Mouse (Mus musculus): ENCODE measurements at regions not wholly inside any gene's neighbourhood (a gene's known extent, or its start where the extent isn't known, plus 50 kb on each side); places are given as distances from the start of the nearest gene placed in this dataset.

DNA sequence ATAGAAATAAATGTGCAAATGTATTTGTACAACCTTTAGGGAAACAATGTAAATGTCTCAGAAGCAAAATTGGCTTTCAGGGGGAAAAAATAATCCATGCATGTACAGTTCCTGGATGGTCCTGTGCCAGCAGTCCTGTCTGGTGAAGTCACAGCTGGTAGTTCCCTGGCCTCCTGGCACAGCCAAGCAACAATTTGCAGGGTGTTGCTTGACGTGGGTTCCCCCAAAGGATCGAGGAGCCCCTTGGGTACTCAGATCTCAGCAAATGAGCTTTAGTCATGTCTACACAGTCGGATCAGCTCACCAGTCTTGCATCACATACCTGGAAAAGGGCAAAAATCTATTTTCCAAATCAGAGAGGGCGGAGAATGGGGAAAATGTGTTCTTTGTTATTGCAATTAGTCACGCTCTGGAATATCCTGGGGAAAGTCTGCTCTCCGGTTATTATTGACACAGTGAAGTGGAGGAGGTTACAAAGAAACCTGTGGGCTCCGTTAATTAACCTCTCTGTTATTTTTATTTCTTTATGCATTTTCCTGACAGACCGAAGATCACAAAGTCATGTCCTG, 106.9 kb downstream of the Tex36 start:
- Histone ChIP-seq H3K27me3 (replicated peaks; ENCODE audit: control insufficient read depth, insufficient read depth, low read length) (no peaks in the 10 kb centered on the region), H3K9me3 (ENCODE audit: control insufficient read depth, low read length) (no peaks in the 10 kb centered on the region), H3K4me2 (ENCODE audit: low read length) (no peak overlapping the region), H3K9ac (replicated peaks; ENCODE audit: low read depth, low read length) (no peak overlapping the region), H3K4me1 (replicated peaks; ENCODE audit: control insufficient read depth, insufficient read depth, low read length) (0 out of 2 replicates have a peak, but pooled peaks cover 2% of the 10 kb centered on the region), H3K4me3 (replicated peaks; ENCODE audit: low read length) (no peak overlapping the region), H3K36me3 (ENCODE audit: control insufficient read depth, insufficient read depth) (no peaks in the 10 kb centered on the region), H3K27ac (ENCODE audit: low read length) (no peak overlapping the region)
- ATAC-seq = no peak
- WGBS = 59% methylated on average over 8 of the region's 8 CpGs

DNA sequence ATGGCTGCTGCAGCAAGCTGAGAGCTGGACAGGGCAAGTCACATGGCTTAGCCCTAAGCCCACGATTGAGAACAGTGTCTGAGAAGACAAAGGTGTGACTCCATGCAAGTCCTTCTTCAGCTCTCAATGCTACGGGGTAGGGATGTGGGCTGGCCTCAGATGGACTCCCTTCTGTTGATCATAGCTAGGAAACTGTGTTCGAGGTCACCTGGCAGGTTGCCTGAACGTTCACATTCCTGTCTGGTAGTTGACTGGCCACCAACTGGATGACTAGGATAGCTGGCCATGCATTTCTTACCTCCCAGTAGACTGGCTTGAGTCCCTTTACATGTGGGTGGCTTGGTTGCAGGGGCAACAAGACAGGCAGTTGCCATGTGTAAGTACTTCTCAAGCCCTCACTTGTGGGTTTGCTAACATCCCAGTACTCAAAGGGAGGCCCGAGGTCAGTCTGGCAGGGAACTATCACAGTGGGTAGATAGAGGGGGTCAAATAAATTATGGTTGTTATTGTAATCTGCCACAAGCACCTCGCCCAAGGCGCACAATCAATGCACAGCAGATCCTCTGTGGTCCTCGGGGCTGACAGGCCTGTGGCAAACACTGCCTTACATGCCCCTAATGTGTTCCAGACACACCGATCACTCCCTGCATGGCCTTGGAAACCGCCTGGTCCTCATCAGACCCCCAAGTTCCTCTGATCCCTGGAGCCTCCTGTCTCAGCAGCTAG, 107.5 kb downstream of the Tex36 start:
- no peak overlapping the region for H3K9ac ChIP-seq (replicated peaks; ENCODE audit: low read depth, low read length)
- no peak overlapping the region for H3K27ac ChIP-seq (ENCODE audit: low read length)
- H3K36me3 ChIP-seq (ENCODE audit: control insufficient read depth, insufficient read depth) = no peaks in the 10 kb centered on the region
- H3K4me3 ChIP-seq (replicated peaks; ENCODE audit: low read length) = no peak overlapping the region
- H3K9me3 ChIP-seq (ENCODE audit: control insufficient read depth, low read length) = no peaks in the 10 kb centered on the region
- WGBS = 84% methylated on average over 10 of the region's 10 CpGs
- no peak for ATAC-seq
- no peaks in the 10 kb centered on the region for H3K27me3 ChIP-seq (replicated peaks; ENCODE audit: control insufficient read depth, insufficient read depth, low read length)
- no peak overlapping the region for H3K4me2 ChIP-seq (ENCODE audit: low read length)
- 0 out of 2 replicates have a peak, but pooled peaks cover 2% of the 10 kb centered on the region for H3K4me1 ChIP-seq (replicated peaks; ENCODE audit: control insufficient read depth, insufficient read depth, low read length)

DNA sequence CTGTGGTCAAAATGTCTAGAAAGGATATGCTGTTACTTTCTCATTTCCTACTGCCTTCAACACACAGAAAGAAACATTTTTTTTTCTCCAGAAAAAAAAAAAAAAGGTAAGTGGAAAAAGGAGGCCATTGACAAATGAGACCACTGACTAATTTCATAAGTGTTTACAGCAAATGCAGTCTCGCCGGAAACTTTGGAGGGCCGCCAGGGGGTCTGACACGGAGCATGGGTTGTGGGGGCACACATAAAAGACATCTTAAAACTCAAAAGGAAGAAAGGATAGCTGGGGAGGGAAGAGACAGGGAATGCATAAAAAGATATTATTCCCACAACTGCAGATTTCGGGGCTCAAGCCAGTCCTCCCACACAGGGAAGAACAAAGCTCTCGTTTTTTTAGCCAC, 109.3 kb downstream of the Tex36 start:
- no peaks in the 10 kb centered on the region for H3K36me3 ChIP-seq (ENCODE audit: control insufficient read depth, insufficient read depth)
- 26% methylated on average over 6 of the region's 6 CpGs for WGBS
- H3K4me2 ChIP-seq (ENCODE audit: low read length) = no peak overlapping the region
- H3K4me1 ChIP-seq (replicated peaks; ENCODE audit: control insufficient read depth, insufficient read depth, low read length) = 0 out of 2 replicates have a peak, but pooled peaks cover 2% of the 10 kb centered on the region
- no peak for ATAC-seq
- H3K9ac ChIP-seq (replicated peaks; ENCODE audit: low read depth, low read length) = no peak overlapping the region
- no peak overlapping the region for H3K4me3 ChIP-seq (replicated peaks; ENCODE audit: low read length)
- no peak overlapping the region for H3K27ac ChIP-seq (ENCODE audit: low read length)
- no peaks in the 10 kb centered on the region for H3K27me3 ChIP-seq (replicated peaks; ENCODE audit: control insufficient read depth, insufficient read depth, low read length)
- no peaks in the 10 kb centered on the region for H3K9me3 ChIP-seq (ENCODE audit: control insufficient read depth, low read length)

DNA sequence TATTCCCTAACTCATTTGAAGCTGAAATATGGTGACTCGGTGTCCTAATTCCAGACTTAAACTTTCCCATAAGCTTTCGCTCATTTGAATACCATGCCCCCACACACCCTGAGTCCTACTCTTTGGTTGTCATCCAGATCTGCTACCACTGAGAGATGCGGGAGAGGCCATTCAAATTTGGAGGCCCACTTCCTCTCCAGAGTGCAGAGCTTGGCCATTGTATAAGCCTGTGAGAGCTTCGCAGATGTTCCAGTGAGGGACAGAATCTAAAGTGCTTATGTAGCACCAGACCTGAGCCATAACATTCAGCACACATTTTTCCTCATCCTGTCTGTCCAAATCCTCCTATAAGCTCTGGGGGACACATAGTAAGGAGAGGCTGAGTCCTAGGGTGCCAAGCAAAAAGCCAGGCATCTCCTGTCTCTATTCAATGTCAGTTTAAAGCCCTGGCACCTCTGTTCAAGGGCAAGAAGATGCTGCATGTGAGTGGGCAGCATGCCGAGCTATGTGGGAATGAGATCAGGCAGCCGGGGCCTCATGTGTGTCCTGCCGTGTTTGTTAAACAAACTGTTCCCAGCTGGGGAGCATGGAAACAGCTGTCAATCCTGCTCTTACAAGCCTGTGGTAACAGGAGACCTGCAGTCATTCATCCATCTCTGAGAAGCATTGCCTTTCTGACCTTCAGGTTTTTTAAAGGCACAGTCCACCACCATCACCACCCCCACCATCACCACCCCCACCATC, 113.9 kb downstream of the Tex36 start:
- 0 out of 2 replicates have a peak, but pooled peaks cover 10% of the 10 kb centered on the region for H3K4me1 ChIP-seq (replicated peaks; ENCODE audit: control insufficient read depth, insufficient read depth, low read length)
- H3K27me3 ChIP-seq (replicated peaks; ENCODE audit: control insufficient read depth, insufficient read depth, low read length) = no peaks in the 10 kb centered on the region
- no peaks in the 10 kb centered on the region for H3K36me3 ChIP-seq (ENCODE audit: control insufficient read depth, insufficient read depth)
- H3K9me3 ChIP-seq (ENCODE audit: control insufficient read depth, low read length) = no peaks in the 10 kb centered on the region
- no peak overlapping the region for H3K27ac ChIP-seq (ENCODE audit: low read length)
- 59% methylated on average over 7 of the region's 7 CpGs for WGBS
- no peak overlapping the region for H3K4me3 ChIP-seq (replicated peaks; ENCODE audit: low read length)
- no peak overlapping the region for H3K9ac ChIP-seq (replicated peaks; ENCODE audit: low read depth, low read length)
- H3K4me2 ChIP-seq (ENCODE audit: low read length) = no peak overlapping the region
- no peak for ATAC-seq

DNA sequence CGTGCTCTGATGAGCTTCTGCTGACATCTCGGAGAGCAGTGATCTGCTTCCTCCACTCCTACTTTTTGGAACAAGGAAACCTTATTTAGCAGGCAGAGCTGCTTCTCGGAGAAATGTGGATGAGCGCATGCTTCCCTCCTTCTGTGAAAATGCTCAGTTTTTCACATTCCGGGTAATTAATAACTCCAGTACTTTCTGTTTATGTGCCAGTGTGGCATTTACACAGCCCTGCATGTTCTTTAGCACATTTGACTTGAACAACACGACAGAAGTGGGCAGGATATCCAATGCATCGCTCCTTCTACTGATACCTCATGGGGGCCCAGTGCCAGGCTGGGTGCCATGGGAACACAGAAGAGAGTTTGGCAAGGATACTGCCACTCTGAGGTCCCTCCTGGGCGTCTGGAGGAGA, 117.5 kb downstream of the Tex36 start:
- no peak for ATAC-seq
- H3K27ac ChIP-seq (ENCODE audit: low read length) = no peak overlapping the region

DNA sequence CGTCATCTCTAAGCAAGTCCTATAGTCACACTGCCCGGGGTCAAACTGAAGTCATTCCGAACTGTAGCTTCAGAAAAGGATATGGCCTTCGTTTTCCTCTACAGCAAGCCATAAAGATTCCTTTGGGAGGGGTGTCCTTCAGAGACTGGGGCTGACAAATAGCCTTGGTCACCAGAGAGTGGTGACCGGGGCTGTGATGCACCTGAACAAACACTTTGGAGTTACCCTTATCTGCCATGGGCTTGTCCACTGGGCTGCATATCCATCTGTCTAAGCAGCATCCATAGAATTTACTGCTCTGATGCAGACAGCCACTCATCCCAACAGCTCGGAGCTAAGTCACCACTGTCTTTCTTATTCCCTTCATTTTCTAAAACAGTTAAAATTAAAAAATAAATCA, 120.4 kb downstream of the Tex36 start:
- Histone ChIP-seq H3K4me1 (replicated peaks; ENCODE audit: control insufficient read depth, insufficient read depth, low read length) (peaks cover 24% of the 10 kb centered on the region), H3K4me3 (replicated peaks; ENCODE audit: low read length) (no peak overlapping the region), H3K27me3 (replicated peaks; ENCODE audit: control insufficient read depth, insufficient read depth, low read length) (no peaks in the 10 kb centered on the region), H3K36me3 (ENCODE audit: control insufficient read depth, insufficient read depth) (no peaks in the 10 kb centered on the region), H3K27ac (ENCODE audit: low read length) (no peak overlapping the region), H3K9ac (replicated peaks; ENCODE audit: low read depth, low read length) (no peak overlapping the region), H3K4me2 (ENCODE audit: low read length) (no peak overlapping the region), H3K9me3 (ENCODE audit: control insufficient read depth, low read length) (no peaks in the 10 kb centered on the region)
- no peak for ATAC-seq
- WGBS = 89% methylated on average over 6 of the region's 6 CpGs

More for the DNA sequence above, 117.5 kb downstream of the Tex36 start:
- no peaks in the 10 kb centered on the region for H3K27me3 ChIP-seq (replicated peaks; ENCODE audit: control insufficient read depth, insufficient read depth, low read length)
- H3K9ac ChIP-seq (replicated peaks; ENCODE audit: low read depth, low read length) = no peak overlapping the region
- H3K9me3 ChIP-seq (ENCODE audit: control insufficient read depth, low read length) = no peaks in the 10 kb centered on the region
- no peaks in the 10 kb centered on the region for H3K36me3 ChIP-seq (ENCODE audit: control insufficient read depth, insufficient read depth)
- H3K4me2 ChIP-seq (ENCODE audit: low read length) = no peak overlapping the region
- H3K4me1 ChIP-seq (replicated peaks; ENCODE audit: control insufficient read depth, insufficient read depth, low read length) = peaks cover 15% of the 10 kb centered on the region
- WGBS = 58% methylated on average over 8 of the region's 8 CpGs
- no peak overlapping the region for H3K4me3 ChIP-seq (replicated peaks; ENCODE audit: low read length)

DNA sequence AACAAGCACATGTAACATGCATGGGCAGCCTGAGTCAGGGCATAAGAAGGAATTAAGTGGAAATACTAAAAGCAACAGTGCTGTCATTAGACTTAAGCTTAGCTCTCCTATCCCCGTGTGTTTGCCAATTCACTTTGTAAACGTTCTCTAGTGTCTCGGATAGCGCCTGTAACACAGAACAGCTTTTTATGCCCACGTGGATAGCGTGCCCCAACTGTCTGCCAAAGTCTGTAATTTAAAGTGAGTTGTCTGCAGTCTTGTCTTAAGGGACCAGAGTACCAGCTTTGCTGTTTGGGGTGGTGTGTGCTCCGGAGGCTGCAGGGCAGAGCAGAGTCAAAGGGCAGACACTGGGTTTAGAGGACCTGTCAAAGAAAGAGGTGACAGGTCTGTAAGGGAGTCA, 122.3 kb downstream of the Tex36 start:
- Histone ChIP-seq H3K9me3 (ENCODE audit: control insufficient read depth, low read length) (no peaks in the 10 kb centered on the region), H3K27ac (ENCODE audit: low read length) (no peak overlapping the region), H3K9ac (replicated peaks; ENCODE audit: low read depth, low read length) (no peak overlapping the region), H3K4me1 (replicated peaks; ENCODE audit: control insufficient read depth, insufficient read depth, low read length) (peaks cover 23% of the 10 kb centered on the region), H3K4me3 (replicated peaks; ENCODE audit: low read length) (no peak overlapping the region), H3K27me3 (replicated peaks; ENCODE audit: control insufficient read depth, insufficient read depth, low read length) (no peaks in the 10 kb centered on the region), H3K36me3 (ENCODE audit: control insufficient read depth, insufficient read depth) (no peaks in the 10 kb centered on the region), H3K4me2 (ENCODE audit: low read length) (no peak overlapping the region)
- WGBS = 51% methylated on average over 7 of the region's 7 CpGs
- 0 out of 2 replicates have a peak, but pooled peaks have one; percentile 20 for ATAC-seq

DNA sequence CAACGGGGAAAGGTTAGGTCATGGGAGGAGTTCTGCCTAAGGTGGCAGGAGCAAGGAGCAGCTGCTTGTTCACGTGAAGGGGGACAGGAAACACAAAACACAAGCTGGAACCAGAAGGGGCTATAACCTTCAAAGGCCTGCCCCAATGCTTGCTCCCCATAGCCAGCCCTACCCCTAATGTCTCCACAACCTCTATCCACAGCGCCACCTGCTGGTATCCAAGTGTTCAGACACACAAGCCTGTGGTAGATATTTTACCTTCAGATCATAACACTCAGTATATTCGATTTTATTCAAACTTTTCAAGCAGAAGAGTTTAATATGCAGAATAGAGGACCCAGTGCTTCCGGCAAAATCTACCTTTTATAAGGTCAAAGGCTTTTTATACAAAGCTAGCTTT, 124.0 kb downstream of the Tex36 start:
- Histone ChIP-seq H3K4me3 (replicated peaks; ENCODE audit: low read length) (no peak overlapping the region), H3K36me3 (ENCODE audit: control insufficient read depth, insufficient read depth) (no peaks in the 10 kb centered on the region), H3K4me2 (ENCODE audit: low read length) (no peak overlapping the region), H3K9me3 (ENCODE audit: control insufficient read depth, low read length) (no peaks in the 10 kb centered on the region), H3K4me1 (replicated peaks; ENCODE audit: control insufficient read depth, insufficient read depth, low read length) (peaks cover 15% of the 10 kb centered on the region), H3K27ac (ENCODE audit: low read length) (no peak overlapping the region), H3K27me3 (replicated peaks; ENCODE audit: control insufficient read depth, insufficient read depth, low read length) (no peaks in the 10 kb centered on the region), H3K9ac (replicated peaks; ENCODE audit: low read depth, low read length) (no peak overlapping the region)
- ATAC-seq = no peak
- 82% methylated on average over 5 of the region's 5 CpGs for WGBS

DNA sequence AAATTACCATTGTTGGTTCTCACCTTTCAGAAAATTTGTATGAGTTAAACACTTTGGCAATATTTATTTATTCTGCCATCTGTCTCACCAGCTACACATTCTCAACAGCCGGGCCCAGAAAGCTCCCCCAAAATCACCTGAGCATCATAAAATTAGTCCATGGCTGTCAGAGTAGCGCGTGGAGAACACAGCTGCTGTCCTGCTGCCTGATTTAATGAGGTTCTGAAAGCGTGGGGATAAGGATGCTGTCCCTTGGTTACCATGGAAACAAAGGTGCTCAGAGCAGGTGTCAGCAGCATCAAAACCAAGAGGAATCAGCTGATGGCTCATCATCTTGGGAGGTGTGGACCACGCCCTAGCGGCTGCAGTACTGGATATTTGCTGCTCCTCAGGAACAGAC, 124.7 kb downstream of the Tex36 start:
- Histone ChIP-seq H3K4me3 (replicated peaks; ENCODE audit: low read length) (no peak overlapping the region), H3K27me3 (replicated peaks; ENCODE audit: control insufficient read depth, insufficient read depth, low read length) (no peaks in the 10 kb centered on the region), H3K36me3 (ENCODE audit: control insufficient read depth, insufficient read depth) (no peaks in the 10 kb centered on the region), H3K27ac (ENCODE audit: low read length) (no peak overlapping the region), H3K4me2 (ENCODE audit: low read length) (no peak overlapping the region), H3K9ac (replicated peaks; ENCODE audit: low read depth, low read length) (no peak overlapping the region), H3K4me1 (replicated peaks; ENCODE audit: control insufficient read depth, insufficient read depth, low read length) (peaks cover 15% of the 10 kb centered on the region), H3K9me3 (ENCODE audit: control insufficient read depth, low read length) (no peaks in the 10 kb centered on the region)
- peak; percentile 57; the same call in 1 of the 2 replicates for ATAC-seq
- WGBS = 57% methylated on average over 6 of the region's 6 CpGs

Measured in forebrain, embryonic 16.5 days (tissue).